Mouse (Mus musculus): ENCODE data around the gene Tbl1x. TPM values are rescaled to one million over a fixed set of nuclear protein-coding genes. Genes with fewer than 3 reads are reported as not detected.

The Tbl1x gene
- polyA plus RNA-seq, 1 experiment, result 30.0 TPM

DNA sequence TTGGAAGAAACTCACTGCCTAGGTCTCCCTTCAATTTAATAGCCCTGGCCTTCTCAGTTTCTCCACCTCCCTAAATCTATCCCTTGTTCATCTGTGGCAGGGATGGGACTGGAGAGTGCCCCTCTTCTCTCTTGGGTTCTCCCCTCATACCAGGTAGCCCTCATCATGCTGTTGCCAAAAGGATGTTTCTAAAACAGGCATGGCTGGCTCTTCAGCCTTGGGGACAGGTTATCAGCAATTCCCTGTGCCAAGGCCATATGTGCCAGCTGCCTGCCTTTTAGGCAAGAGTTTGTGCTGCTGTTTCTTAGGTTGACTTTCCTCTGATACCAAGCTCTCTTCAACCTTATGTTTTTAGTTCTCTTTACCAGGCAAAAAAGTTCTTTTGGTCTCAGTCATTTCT lies 39.6 kb downstream of the Tbl1x start:
- DNase-seq, result no peak
- Histone ChIP-seq H3K4me3 (ENCODE audit: control insufficient read depth, insufficient read depth, low read length) (no peak overlapping the region), H3K36me3 (ENCODE audit: control insufficient read depth, insufficient read depth, low read length) (no peaks in the 10 kb centered on the region), H3K27me3 (ENCODE audit: control insufficient read depth, insufficient read depth, low read length) (no peaks in the 10 kb centered on the region), H3K27ac (ENCODE audit: control insufficient read depth, insufficient read depth, low read length) (no peak overlapping the region), H3K4me1 (replicated peaks; ENCODE audit: control insufficient read depth, insufficient read depth, low read length) (peaks cover 3% of the 10 kb centered on the region; the same call in 1 of the 2 replicates)
- TF ChIP-seq CTCF (IDR thresholded peaks at IDR 0.05; ENCODE audit: borderline replicate concordance, control insufficient read depth, extremely low read depth, insufficient read depth, low read length, poor library complexity) (no peak), POLR2A (IDR thresholded peaks at IDR 0.05; ENCODE audit: control insufficient read depth, extremely low read depth, insufficient read depth, low read length, poor library complexity) (no peak)

DNA sequence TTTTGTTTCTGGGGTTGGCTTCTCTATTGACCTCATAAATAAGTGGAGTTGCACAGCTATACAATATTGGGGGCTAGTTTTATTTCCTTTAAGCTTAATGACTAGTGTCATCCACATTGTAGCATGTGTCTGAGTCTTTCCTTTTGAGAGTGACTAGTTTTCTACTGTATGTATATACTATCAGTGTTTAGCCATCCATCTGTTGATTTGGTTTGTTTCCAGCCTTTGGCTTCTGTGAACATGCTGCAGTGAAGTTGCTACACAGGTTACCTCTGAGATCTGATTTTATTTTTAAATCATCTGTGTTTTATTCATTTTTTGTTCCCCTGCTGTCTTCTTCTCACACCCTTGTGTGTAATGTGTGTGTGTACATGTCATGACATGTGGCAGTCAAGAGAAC lies 40.5 kb downstream of the Tbl1x start:
- H3K4me3 ChIP-seq (ENCODE audit: control insufficient read depth, insufficient read depth, low read length), result no peak overlapping the region
- H3K27me3 ChIP-seq (ENCODE audit: control insufficient read depth, insufficient read depth, low read length), result no peaks in the 10 kb centered on the region
- no peak for TF ChIP-seq CTCF (IDR thresholded peaks at IDR 0.05; ENCODE audit: borderline replicate concordance, control insufficient read depth, extremely low read depth, insufficient read depth, low read length, poor library complexity)
- TF ChIP-seq POLR2A (IDR thresholded peaks at IDR 0.05; ENCODE audit: control insufficient read depth, extremely low read depth, insufficient read depth, low read length, poor library complexity), result no peak
- no peaks in the 10 kb centered on the region for H3K36me3 ChIP-seq (ENCODE audit: control insufficient read depth, insufficient read depth, low read length)
- no peak overlapping the region for H3K27ac ChIP-seq (ENCODE audit: control insufficient read depth, insufficient read depth, low read length)
- peaks cover 3% of the 10 kb centered on the region; the same call in 1 of the 2 replicates for H3K4me1 ChIP-seq (replicated peaks; ENCODE audit: control insufficient read depth, insufficient read depth, low read length)
- no peak for DNase-seq

DNA sequence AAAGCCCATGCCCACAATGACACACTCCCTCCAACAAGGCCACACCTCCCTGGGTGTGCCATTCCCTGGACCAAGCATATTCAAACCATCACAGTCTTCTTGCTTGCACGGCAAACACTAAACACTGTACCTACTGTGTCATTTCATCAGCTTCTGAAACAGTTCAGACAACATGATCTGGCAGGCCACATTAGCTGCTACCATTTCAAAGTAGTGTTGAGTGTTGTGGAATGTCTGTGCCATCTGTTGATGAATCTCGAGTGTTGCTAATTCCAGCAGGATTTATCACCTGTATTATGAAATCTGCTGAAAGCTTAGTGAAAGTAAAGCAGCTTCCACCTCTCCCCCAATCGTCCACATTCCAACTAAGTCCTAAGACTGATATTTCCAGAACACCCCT lies 41.3 kb downstream of the Tbl1x start:
- DNase-seq, result no peak
- Histone ChIP-seq H3K27ac (ENCODE audit: control insufficient read depth, insufficient read depth, low read length) (no peak overlapping the region), H3K4me1 (replicated peaks; ENCODE audit: control insufficient read depth, insufficient read depth, low read length) (0 out of 2 replicates have a peak, but pooled peaks cover under 1% of the 10 kb centered on the region), H3K36me3 (ENCODE audit: control insufficient read depth, insufficient read depth, low read length) (no peaks in the 10 kb centered on the region), H3K4me3 (ENCODE audit: control insufficient read depth, insufficient read depth, low read length) (no peak overlapping the region), H3K27me3 (ENCODE audit: control insufficient read depth, insufficient read depth, low read length) (no peaks in the 10 kb centered on the region)
- no peak for TF ChIP-seq POLR2A (IDR thresholded peaks at IDR 0.05; ENCODE audit: control insufficient read depth, extremely low read depth, insufficient read depth, low read length, poor library complexity)
- no peak for TF ChIP-seq CTCF (IDR thresholded peaks at IDR 0.05; ENCODE audit: borderline replicate concordance, control insufficient read depth, extremely low read depth, insufficient read depth, low read length, poor library complexity)
- WGBS, result 94% methylated on average over 3 of the region's 3 CpGs

DNA sequence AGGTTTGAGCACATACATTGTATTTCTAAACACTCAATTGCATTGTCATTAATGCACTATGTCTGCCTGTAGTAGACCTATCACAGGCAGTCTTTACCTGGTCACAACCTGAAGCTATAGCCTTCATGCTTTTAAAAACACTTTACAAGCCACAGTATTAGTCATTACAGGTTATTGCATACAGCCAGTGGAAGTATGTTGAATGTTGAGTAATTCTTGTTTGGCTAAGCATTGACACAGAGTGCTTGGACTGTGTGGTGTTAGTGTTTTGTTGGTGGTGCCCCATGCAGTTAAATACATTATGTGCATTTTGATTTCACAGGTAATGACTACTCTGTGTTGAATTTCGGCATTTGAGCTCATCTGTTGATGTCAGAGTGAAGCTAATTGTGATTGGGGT lies 45.2 kb downstream of the Tbl1x start:
- DNase-seq, result no peak
- WGBS, result 92% methylated on average over 1 of the region's 1 CpGs

DNA sequence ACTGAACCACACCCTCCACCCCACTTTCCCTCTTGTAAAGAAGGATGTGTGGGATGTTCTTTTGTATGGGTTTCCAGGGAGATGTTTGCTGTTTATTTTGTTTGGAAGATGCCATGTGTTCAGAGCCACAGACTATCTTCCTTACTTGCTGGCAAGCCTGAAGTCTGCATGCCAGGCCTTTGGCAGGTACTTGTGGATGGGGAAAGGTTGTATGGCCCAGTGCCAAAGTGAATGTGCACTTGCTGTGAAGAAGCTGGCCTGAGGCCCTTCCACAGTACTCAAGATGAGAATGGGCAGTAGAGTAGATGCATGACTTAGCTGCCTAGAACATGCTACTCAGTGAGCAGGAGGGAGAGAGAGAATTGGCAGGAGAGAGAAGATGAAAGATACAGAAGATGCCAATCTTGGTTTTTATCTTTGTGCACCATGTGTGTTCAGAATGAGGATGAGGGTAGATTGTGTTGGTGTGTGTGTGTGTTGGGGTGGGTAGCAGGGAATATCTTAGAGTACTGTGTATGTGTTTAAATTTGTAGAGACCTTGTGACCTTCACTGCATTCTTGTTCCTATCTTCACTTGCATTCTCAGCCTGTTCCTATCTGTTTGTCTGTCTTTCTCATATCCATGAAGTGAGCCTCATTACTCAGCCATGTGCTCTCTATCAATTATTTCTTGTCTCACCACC lies 48.5 kb downstream of the Tbl1x start:
- Histone ChIP-seq H3K4me1 (replicated peaks; ENCODE audit: control insufficient read depth, insufficient read depth, low read length) (no peaks in the 10 kb centered on the region), H3K27me3 (ENCODE audit: control insufficient read depth, insufficient read depth, low read length) (no peaks in the 10 kb centered on the region), H3K4me3 (ENCODE audit: control insufficient read depth, insufficient read depth, low read length) (no peak overlapping the region), H3K36me3 (ENCODE audit: control insufficient read depth, insufficient read depth, low read length) (no peaks in the 10 kb centered on the region), H3K27ac (ENCODE audit: control insufficient read depth, insufficient read depth, low read length) (no peak overlapping the region)
- no peak for DNase-seq
- TF ChIP-seq CTCF (IDR thresholded peaks at IDR 0.05; ENCODE audit: borderline replicate concordance, control insufficient read depth, extremely low read depth, insufficient read depth, low read length, poor library complexity) (no peak), POLR2A (IDR thresholded peaks at IDR 0.05; ENCODE audit: control insufficient read depth, extremely low read depth, insufficient read depth, low read length, poor library complexity) (no peak)

More for the DNA sequence above, 45.2 kb downstream of the Tbl1x start:
- H3K4me3 ChIP-seq (ENCODE audit: control insufficient read depth, insufficient read depth, low read length), result no peak overlapping the region
- no peaks in the 10 kb centered on the region for H3K36me3 ChIP-seq (ENCODE audit: control insufficient read depth, insufficient read depth, low read length)
- H3K4me1 ChIP-seq (replicated peaks; ENCODE audit: control insufficient read depth, insufficient read depth, low read length), result no peaks in the 10 kb centered on the region
- H3K27ac ChIP-seq (ENCODE audit: control insufficient read depth, insufficient read depth, low read length), result no peak overlapping the region
- H3K27me3 ChIP-seq (ENCODE audit: control insufficient read depth, insufficient read depth, low read length), result no peaks in the 10 kb centered on the region
- TF ChIP-seq POLR2A (IDR thresholded peaks at IDR 0.05; ENCODE audit: control insufficient read depth, extremely low read depth, insufficient read depth, low read length, poor library complexity), result no peak
- no peak for TF ChIP-seq CTCF (IDR thresholded peaks at IDR 0.05; ENCODE audit: borderline replicate concordance, control insufficient read depth, extremely low read depth, insufficient read depth, low read length, poor library complexity)

DNA sequence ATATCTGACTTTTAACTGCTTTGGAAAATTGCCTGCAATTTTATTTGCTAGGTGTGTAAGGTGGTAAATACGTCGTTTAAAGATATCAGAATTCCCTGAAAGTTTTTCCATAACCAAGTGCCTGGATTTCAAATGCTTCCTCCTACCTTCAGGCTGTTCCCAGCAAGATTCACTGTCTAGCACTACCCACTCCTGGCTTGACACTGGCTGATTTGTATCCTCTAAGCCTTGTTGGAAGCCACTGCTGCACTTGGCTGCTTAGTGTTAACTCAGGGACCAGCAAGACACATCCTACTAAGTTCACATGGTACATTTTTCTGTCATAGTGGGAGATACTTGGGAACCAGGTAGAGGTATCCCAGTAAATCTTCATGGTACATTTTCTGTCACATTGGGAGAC lies 52.8 kb downstream of the Tbl1x start:
- Histone ChIP-seq H3K27ac (ENCODE audit: control insufficient read depth, insufficient read depth, low read length) (no peak overlapping the region), H3K27me3 (ENCODE audit: control insufficient read depth, insufficient read depth, low read length) (no peaks in the 10 kb centered on the region), H3K4me1 (replicated peaks; ENCODE audit: control insufficient read depth, insufficient read depth, low read length) (no peaks in the 10 kb centered on the region), H3K36me3 (ENCODE audit: control insufficient read depth, insufficient read depth, low read length) (no peaks in the 10 kb centered on the region), H3K4me3 (ENCODE audit: control insufficient read depth, insufficient read depth, low read length) (no peak overlapping the region)
- TF ChIP-seq POLR2A (IDR thresholded peaks at IDR 0.05; ENCODE audit: control insufficient read depth, extremely low read depth, insufficient read depth, low read length, poor library complexity), result no peak
- TF ChIP-seq CTCF (IDR thresholded peaks at IDR 0.05; ENCODE audit: borderline replicate concordance, control insufficient read depth, extremely low read depth, insufficient read depth, low read length, poor library complexity), result no peak
- DNase-seq, result no peak
- WGBS, result 93% methylated on average over 2 of the region's 2 CpGs

DNA sequence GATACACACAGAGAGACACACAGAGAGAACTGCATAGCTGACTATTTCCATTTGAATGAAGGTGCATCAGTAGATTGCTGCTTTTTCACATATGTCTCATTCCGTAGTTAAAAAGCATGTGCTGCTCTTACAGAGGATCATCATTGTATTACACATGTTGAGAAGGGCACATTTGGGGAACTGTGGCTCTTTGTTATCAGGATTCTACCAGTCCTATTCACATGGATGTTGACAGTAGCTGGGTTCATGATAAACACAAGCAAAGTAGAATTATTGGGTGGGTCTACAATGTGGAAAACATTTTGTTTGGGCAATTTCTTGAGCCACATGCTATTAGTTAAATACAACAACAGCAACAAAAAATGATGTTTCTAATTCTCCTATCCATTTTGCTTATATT lies 55.9 kb downstream of the Tbl1x start:
- WGBS, result 100% methylated on average over 1 of the region's 1 CpGs
- Histone ChIP-seq H3K27ac (ENCODE audit: control insufficient read depth, insufficient read depth, low read length) (no peak overlapping the region), H3K36me3 (ENCODE audit: control insufficient read depth, insufficient read depth, low read length) (no peaks in the 10 kb centered on the region), H3K4me1 (replicated peaks; ENCODE audit: control insufficient read depth, insufficient read depth, low read length) (no peaks in the 10 kb centered on the region), H3K27me3 (ENCODE audit: control insufficient read depth, insufficient read depth, low read length) (no peaks in the 10 kb centered on the region), H3K4me3 (ENCODE audit: control insufficient read depth, insufficient read depth, low read length) (no peak overlapping the region)
- TF ChIP-seq POLR2A (IDR thresholded peaks at IDR 0.05; ENCODE audit: control insufficient read depth, extremely low read depth, insufficient read depth, low read length, poor library complexity), result no peak
- TF ChIP-seq CTCF (IDR thresholded peaks at IDR 0.05; ENCODE audit: borderline replicate concordance, control insufficient read depth, extremely low read depth, insufficient read depth, low read length, poor library complexity), result no peak
- DNase-seq, result no peak

Measured in thymus, adult 2 months (tissue).